Mouse (Mus musculus) G1E-ER4 (cell line): ENCODE results near the gene C1ra. TPM values are rescaled to one million over a fixed set of nuclear protein-coding genes. Genes with fewer than 3 reads are reported as not detected.

Source experiments
- GATA1 ChIP-seq: IDR thresholded peaks from one replicate; pipeline ENCODE4 v1.8.0; 2012; ENCODE audit warnings: low read length, inconsistent platforms
- polyA plus RNA-seq: library from polyadenylated mRNA; stranded (reverse); fragments of >175 nt; gene quantifications from 2 replicates; pipeline ENCODE4 v1.2.3, GENCODE M21; 2012

C1ra gene
- polyA plus RNA-seq, 1 experiment, result not detected

- no peak for TF ChIP-seq GATA1
Observed at GRCm38 (mm10) chr6:124481571-124481970, 30.6 kb upstream of the C1ra start.

- TF ChIP-seq GATA1, result no peak
Observed at GRCm38 (mm10) chr6:124484851-124485250, 27.4 kb upstream of the C1ra start.

DNA sequence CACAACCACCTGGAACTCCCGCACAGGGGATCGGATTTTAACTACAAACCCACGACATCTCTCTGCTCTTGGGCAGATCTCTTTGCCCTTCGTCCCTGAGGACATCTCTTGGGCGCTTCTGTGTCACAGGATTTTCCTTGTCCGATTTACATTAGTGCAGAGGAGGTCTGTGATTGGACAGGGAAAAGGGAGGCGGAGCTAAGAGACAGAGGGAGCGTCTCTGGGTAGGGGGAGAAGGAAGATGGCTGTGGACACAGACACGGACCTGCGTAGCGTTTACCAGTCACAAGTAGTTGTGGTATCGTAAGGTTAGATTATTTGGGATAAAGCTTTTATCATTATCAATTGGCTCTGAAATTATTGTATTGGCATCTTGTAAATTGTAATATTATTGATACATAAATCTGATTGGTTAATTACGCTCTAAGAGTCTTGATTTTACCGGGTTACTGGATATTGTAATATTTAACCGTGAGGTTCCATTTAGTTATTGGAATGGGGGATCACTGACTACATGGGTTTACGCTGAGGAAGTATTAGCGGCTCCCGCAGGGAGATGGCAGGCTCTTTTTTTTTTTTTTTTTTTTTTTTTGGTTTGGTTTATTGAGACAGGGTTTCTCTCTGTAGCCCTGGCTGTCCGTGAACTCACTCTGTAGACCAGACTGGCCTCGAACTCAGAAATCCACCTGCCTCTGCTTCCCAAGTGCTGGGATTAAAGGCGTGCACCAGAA is 26.6 kb upstream of the C1ra start:
- TF ChIP-seq GATA1, result no peak

- no peak for TF ChIP-seq GATA1
Observed at GRCm38 (mm10) chr6:124487509-124487908, 24.7 kb upstream of the C1ra start.

- TF ChIP-seq GATA1, result no peak
Observed at GRCm38 (mm10) chr6:124488952-124489351, 23.3 kb upstream of the C1ra start.

DNA sequence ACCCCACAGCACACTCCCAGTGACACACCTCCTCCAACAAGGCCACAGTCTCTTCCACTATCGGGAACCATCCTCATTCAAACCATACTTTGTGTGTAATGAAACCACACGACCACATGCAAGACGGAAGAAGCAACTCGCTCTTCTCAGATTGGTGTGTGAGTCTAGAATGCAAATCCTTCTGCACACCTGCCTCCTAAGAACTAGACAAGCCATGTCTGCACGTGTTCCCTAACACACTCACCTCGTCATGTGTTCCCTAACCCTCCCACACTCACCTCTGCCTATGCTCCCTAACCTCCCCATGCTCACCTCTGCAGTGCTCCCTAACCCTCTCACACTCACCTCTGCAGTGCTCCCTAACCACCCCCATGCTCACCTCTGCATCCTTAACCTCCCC is 20.8 kb upstream of the C1ra start:
- no peak for TF ChIP-seq GATA1

DNA sequence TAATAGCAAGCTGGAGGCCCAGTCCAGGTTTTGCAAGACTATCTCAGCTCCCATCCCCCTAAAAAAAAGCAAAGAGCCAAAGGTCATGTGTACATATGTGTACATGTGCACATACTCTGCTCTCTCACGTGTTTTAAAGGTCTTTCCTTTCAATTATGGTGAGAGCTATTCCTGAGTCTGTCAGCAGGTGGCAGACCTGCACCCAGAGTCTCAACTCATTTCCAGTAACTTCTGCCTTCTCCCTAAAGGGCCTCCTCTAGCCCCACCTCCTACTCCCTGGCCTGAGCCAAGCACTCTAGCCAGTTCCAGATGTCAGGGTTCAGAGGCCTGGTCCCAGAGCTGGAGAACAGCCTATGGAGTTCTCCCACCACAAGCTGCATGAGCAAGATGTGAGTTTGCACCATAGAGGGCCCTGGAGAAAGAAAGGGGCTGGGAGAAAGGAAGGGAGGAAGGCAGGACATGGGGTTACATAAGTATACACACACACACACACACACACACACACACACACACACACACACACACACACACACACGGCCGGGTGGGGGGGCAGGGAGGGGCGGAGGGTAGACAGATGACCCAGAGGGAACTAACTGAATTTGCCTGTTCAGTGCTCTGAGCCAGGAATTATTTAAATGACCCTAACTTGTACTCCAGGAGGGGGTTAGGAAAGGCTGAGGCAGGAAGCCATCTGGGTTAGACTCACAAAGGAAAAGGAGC is 19.2 kb upstream of the C1ra start, which contains the start of gene C1rl:
C1rl (plus strand) TSS at position 272 of the 720 bp plus-strand sequence.
- no peak for TF ChIP-seq GATA1

DNA sequence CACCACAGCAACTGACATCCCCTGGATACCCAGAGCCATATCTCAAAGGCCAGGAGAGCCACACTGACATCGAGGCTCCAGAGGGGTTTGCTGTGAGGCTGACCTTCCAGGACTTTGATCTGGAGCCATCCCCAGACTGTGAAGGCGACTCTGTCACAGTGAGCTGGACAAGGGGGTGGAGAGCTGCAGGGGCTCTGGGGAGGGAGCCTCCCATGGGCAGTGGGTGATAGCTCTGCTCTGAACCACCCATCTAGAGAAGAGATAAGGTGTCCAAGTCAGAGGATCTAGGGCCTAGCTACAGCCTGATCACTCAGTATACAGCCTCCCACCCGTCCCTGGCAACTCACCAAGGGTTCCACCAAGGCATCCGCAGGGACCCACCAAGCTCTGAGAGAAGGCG is 18.3 kb upstream of the C1ra start:
- no peak for TF ChIP-seq GATA1

- TF ChIP-seq GATA1, result no peak
Observed at GRCm38 (mm10) chr6:124496054-124496453, 16.2 kb upstream of the C1ra start.

GRCm38 (mm10) chr6:124499914-124500566 is 12.2 kb upstream of the C1ra start:
- no peak for TF ChIP-seq GATA1

- TF ChIP-seq GATA1, result no peak
Observed at GRCm38 (mm10) chr6:124501473-124501872, 10.7 kb upstream of the C1ra start.

DNA sequence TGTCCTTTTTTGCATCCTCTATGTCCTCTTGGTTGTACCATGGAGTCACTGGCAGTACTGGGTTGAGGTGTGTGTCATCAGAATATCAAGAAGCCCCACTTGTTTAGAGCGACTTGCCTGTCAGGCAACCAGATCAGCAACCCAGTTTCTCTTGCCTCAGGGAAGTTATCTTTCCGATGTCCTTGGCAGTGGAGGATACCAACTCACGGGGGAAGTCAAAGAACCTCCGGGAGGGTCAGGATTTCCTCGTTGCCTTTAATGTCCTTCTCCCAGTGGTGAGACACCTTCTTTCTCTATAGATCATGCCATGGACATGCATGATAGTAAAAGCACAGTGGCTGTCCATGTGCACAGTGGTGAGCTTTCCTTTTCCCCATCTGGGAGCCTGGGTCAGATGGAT is 10.2 kb upstream of the C1ra start:
- no peak for TF ChIP-seq GATA1

- no peak for TF ChIP-seq GATA1
Observed at GRCm38 (mm10) chr6:124505028-124505427, 7.2 kb upstream of the C1ra start.

- no peak for TF ChIP-seq GATA1
Observed at GRCm38 (mm10) chr6:124506991-124507390, 5.2 kb upstream of the C1ra start.

- TF ChIP-seq GATA1, result no peak
Observed at GRCm38 (mm10) chr6:124508292-124508691, 3.9 kb upstream of the C1ra start.

GRCm38 (mm10) chr6:124511936-124512335 is 269 bp upstream of the C1ra start:
- no peak for TF ChIP-seq GATA1
